Mouse (Mus musculus) left cerebral cortex, postnatal 10 days (tissue): ENCODE measurements around the gene Atxn7. TPM values are rescaled to one million over a fixed set of nuclear protein-coding genes. Genes with fewer than 3 reads are reported as not detected.

ENCODE experiments used
- DNase-seq, 2 experiments: peaks; one replicate each; pipeline ENCODE4 v3.0.0; 2021 to 2022; ENCODE audit warnings: low spot score in 2 of 2, mixed read lengths in 1 of 2; ENCODE audit errors: extremely low spot score in 1 of 2
- intact Hi-C: fragments of 180-260 bp; cut with DNase I; formaldehyde crosslinking; loops from one replicate; pipeline ENCODE4 v1.15.1; 2025
- total RNA-seq, 2 experiments: library from RNA; stranded (reverse); gene quantifications; 2 replicates each; pipeline ENCODE4 v1.2.3; 2021

Gene Atxn7
- total RNA-seq, 2 experiments from 2014 or later: 15.3 to 16.8 TPM

GRCm38 (mm10) chr14:13971644-13972234 lies 10.5 kb downstream of the Atxn7 start:
- intact Hi-C loops: no loop called here
- DNase-seq: no peak

DNA sequence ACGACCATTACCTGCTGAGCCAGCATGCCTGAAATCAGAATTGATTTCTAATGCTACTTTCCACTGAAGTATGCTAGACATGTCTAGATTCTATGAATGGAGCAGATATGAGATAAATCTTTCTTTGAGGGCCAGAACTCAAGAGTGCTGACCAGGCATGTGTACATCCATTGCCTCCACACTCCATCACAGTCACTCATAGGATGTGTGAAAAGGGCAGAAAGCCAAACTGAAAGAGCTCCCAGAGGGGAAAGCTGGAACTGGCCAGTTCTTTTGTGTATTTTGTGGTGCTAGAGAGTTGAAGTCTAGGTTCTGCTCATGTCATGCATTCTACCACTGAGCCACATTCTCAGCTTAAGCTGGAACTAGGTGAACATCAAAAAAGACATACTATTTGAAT lies 16.3 kb downstream of the Atxn7 start:
- intact Hi-C loops: no loop called here

DNA sequence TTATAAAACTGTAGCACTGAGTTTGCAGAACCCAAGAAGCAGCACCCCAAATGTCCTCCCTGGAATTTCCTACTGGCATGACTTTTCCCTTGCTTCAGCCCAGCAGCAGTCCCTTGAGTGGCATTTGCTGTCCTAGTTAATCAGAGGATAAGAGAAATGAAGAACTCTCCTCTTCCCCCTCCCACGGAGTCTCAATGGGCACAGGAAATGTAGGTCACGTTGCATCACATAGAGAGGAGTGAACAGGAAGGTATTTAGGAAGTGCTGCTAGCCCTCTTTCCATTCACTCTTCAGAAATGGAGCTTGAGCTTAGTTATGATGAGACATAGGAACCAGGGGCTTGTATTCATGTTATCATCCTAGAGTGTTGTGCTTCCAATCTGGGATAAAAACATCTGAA lies 20.0 kb downstream of the Atxn7 start:
- intact Hi-C loops: no loop called here
- DNase-seq: no peak

More for the DNA sequence above, 16.3 kb downstream of the Atxn7 start:
- DNase-seq: no peak

- intact Hi-C loops: no loop called here
- no peak for DNase-seq
These were observed 20.9 kb downstream of the Atxn7 start for GRCm38 (mm10) chr14:13982174-13982573.

- intact Hi-C loops: no loop called here
- no peak for DNase-seq
These were observed 27.2 kb downstream of the Atxn7 start for GRCm38 (mm10) chr14:13988397-13988796.

GRCm38 (mm10) chr14:13990741-13991140 lies 29.5 kb downstream of the Atxn7 start:
- intact Hi-C loops: no loop called here
- DNase-seq: no peak

- intact Hi-C loops: no loop called here
These were observed 34.2 kb downstream of the Atxn7 start for GRCm38 (mm10) chr14:13995206-13996097.

DNA sequence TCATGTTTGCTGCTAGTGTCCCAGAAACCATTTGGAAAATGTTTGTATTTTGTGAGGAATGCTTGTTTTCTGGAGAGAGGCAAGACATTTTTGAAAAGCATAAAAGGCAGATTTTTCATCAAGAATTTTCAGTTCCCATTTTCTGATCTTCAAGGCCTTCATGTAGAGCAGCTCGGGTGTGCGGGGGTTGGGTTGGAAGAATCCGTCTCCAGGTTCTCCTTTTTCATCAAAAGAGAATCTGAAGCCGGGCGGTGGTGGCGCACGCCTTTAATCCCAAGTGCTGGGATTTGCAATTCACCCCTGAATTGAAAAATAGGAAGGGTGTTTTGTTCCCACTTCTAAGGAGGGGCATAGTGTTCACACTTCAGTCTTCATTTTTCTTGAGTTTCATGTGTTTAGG lies 41.5 kb downstream of the Atxn7 start:
- no peak for DNase-seq
- intact Hi-C loops: no loop called here

More at GRCm38 (mm10) chr14:13995206-13996097, 34.2 kb downstream of the Atxn7 start:
- DNase-seq: no peak

GRCm38 (mm10) chr14:14009712-14010111 lies 48.5 kb downstream of the Atxn7 start:
- no peak for DNase-seq
- intact Hi-C loops: loop anchor here (10.0 kb wide), 1 partner anchor 45 kb away; the partner anchor contains the start of genes Atxn7 and Thoc7

- intact Hi-C loops: loop anchor here (10.0 kb wide), 1 partner anchor 48 kb away; the partner anchor contains the start of genes Atxn7 and Thoc7
- peak; percentile 67 to 92 for DNase-seq
These were observed 51.4 kb downstream of the Atxn7 start for GRCm38 (mm10) chr14:14012383-14013251.

DNA sequence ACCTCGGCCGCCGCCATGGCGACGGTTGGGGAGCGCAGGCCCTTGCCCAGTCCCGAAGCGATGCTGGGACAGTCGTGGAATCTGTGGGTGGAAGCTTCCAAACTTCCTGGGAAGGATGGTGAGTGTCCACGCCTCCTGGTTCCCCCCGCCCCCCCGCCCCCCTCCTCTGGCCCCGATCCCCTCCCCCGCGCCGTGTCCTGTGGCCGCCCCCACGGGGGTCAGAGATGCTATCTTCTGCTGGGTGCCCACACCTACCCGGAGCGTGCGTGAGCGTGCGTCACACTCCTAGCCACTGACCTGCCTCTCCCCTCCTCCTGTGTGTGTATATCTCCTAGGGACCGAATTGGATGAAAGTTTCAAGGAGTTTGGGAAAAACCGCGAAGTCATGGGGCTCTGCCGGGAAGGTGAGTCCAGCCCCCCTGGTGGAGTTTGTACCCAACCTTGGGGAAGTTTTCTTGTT lies 52.0 kb downstream of the Atxn7 start:
- intact Hi-C loops: loop anchor here (10.0 kb wide), 1 partner anchor 48 kb away; the partner anchor contains the start of genes Atxn7 and Thoc7
- peak in 1 of 2 experiments; percentile 63 for DNase-seq

DNA sequence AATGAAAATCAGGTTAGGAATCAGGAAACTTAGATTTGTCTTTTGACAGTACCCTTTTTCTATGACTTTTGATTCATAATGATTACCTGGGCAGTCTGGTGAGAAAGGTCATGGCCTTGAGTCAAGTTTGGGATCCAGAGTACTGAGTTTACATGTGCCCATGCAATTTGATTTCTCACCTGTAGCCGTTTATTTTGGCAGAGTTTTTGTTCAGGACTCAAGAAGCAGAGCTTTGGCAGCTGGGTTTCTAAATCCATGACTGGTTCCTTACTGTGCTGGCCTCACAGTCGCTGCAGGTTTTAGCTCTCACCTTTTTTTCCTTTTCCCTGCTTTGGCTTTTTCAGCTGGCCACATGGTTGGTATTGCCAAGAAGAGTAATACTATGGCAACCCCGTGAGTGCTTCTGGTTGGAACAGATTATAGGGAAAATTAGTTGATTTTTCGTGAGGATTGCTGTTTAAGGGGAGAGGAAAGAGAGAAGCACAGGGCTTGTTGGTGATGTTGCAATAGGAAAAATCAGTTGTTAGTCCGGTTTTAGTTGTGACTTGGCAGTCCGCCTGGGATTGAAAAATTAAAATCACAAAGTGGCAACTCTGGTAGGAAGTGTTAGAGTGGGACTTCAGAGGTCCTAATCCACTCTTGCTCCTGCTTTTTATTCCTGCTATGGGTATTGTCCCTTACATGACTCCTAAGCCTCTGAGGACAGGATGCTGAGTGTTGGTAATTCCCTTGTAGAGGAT lies 53.6 kb downstream of the Atxn7 start:
- DNase-seq: no peak
- intact Hi-C loops: loop anchor here (10.0 kb wide), 1 partner anchor 50 kb away; the partner anchor contains the start of genes Atxn7 and Thoc7

DNA sequence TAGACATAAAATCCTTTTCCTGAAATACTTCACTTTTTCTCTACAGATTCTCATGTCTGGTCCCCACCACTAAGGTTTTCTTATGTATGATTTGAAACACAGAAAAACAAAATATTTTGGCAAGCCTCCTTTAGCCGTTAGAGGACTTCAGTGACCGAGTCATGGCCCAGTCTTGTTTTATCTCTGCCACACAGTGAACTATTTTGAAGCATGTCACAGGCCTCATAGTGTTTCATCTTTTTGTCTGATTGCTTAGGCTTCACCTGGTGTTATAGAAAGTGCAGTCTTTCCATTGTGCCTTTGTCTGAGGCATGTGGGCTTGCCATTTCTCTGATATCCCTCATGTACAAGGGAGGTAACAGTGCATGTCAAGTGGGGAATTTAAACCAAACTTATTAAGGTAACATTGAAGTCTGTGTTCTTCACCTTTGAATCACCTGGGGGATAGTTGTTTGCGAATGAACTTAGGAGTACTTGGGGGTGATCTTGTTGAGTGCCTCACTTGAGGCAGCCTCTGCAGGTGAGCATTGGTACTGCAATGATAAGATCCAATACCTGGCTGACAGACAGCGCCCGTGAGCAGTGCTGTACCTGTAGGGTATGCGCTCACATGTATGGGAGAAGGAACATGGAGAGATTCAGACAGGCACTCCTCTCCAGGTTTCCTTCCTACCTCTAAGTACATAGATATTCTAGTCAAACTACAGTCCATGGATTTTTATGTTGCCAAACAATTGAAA lies 58.1 kb downstream of the Atxn7 start:
- no peak for DNase-seq
- intact Hi-C loops: loop anchor here (10.0 kb wide), 1 partner anchor 55 kb away; the partner anchor contains the start of genes Atxn7 and Thoc7

DNA sequence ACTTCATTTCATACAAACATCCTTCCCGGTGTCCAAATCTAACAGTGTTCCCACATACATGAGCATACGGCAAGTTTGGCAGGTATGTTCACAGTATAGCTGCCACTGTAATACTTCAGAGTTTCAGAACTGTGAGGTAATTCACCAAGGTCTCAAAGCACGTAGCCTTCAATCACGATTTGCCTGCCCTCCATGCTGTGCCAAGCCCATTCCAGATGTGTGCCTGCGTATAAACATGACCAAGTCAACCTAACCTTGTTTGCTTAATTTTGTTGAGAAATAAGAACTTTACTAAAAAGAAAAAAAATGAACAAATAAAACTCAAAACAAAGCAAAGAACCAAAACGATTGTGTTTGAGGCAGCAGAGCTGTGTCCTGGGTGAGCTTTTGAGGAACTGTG lies 60.0 kb downstream of the Atxn7 start:
- intact Hi-C loops: no loop called here
- DNase-seq: no peak

DNA sequence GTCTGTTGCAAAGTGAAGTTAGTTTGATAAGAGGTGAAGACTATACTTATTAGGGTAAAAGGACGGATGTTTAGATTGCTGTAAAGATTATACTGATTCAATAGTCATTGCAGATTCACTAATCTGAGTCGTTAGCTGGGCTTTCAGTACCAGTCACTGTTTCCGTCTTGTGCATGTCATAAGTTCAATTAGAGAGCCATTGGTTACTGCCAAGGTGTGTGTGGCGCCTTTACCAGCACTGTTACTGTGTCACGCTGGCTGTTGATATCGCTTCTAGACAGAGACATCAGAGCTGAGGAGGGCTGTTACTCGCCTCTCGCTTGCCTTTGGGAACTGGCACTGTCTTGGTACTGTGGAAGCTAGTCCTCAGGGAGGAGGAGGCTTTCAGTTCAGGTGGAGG lies 64.6 kb downstream of the Atxn7 start:
- intact Hi-C loops: no loop called here
- DNase-seq: no peak

GRCm38 (mm10) chr14:14030621-14031020 lies 69.4 kb downstream of the Atxn7 start:
- intact Hi-C loops: no loop called here
- no peak for DNase-seq

- intact Hi-C loops: no loop called here
- no peak for DNase-seq
These were observed 71.6 kb downstream of the Atxn7 start for GRCm38 (mm10) chr14:14032842-14033241.
